Mouse (Mus musculus) thymus, adult 2 months (tissue): ENCODE results near the gene Plch2. TPM values are rescaled to one million over a fixed set of nuclear protein-coding genes. Genes with fewer than 3 reads are reported as not detected.

Experiments
- DNase-seq: peaks from one replicate; pipeline ENCODE4 v3.0.0; 2021
- H3K27ac ChIP-seq: fragments of 200-500 bp; 2 replicates; pipeline ENCODE4 v1.5.1; 2012; ENCODE audit warnings: low read length, control low read depth; ENCODE audit not compliant: control insufficient read depth, insufficient read depth
- H3K27me3 ChIP-seq: fragments of 200-500 bp; 2 replicates; pipeline ENCODE4 v1.6.1; 2012; ENCODE audit warnings: mild to moderate bottlenecking, low read length, moderate library complexity, mixed read lengths; ENCODE audit not compliant: control insufficient read depth, insufficient read depth
- H3K36me3 ChIP-seq: fragments of 200-500 bp; 2 replicates; pipeline ENCODE4 v1.6.1; 2012; ENCODE audit warnings: mild to moderate bottlenecking, low read length, moderate library complexity; ENCODE audit not compliant: control insufficient read depth, insufficient read depth
- H3K4me1 ChIP-seq: fragments of 200-500 bp; replicated peaks from 2 replicates; pipeline ENCODE4 v1.6.1; 2012; ENCODE audit warnings: low read length; ENCODE audit not compliant: control insufficient read depth, insufficient read depth
- H3K4me3 ChIP-seq: fragments of 200-500 bp; 2 replicates; pipeline ENCODE4 v1.5.1; 2012; ENCODE audit warnings: mild to moderate bottlenecking, low read length, control low read depth, moderate library complexity; ENCODE audit not compliant: control insufficient read depth, insufficient read depth
- CTCF ChIP-seq: fragments of 200-500 bp; IDR thresholded peaks from 2 replicates; pipeline ENCODE4 v1.5.1; 2012; ENCODE audit warnings: mild to moderate bottlenecking, control low read depth, low read length, moderate library complexity, borderline replicate concordance; ENCODE audit not compliant: control insufficient read depth, poor library complexity, insufficient read depth; ENCODE audit errors: extremely low read depth
- POLR2A ChIP-seq: fragments of 200-500 bp; IDR thresholded peaks from 2 replicates; pipeline ENCODE4 v1.6.1; 2012; ENCODE audit warnings: mild to moderate bottlenecking, low read length, control low read depth, moderate library complexity; ENCODE audit not compliant: control insufficient read depth, poor library complexity, insufficient read depth; ENCODE audit errors: extremely low read depth
- WGBS: fragments of 180-500 bp; shearing (Covaris S2); methylation state at CpG from one replicate; pipeline ENCODE4 v1.1.7; 2018; 5-methylcytosine and 5-hydroxymethylcytosine counted together
- polyA plus RNA-seq: library from polyadenylated mRNA; depleted of rRNA; stranded (reverse); fragments of >200 nt; gene quantifications from 2 replicates; pipeline ENCODE4 v1.2.3, GENCODE M21; 2012; rRNA removed

The Plch2 gene
- polyA plus RNA-seq: 7.6 and 10.0 TPM in 2 replicates

GRCm38 (mm10) chr4:155056724-155057123 lies at the start of gene Plch2:
TSS of gene Plch2 (minus strand) at chr4:155056784.
- DNase-seq: no peak
- Histone ChIP-seq H3K36me3 (no peaks in the 10 kb centered on the region), H3K27me3 (no peaks in the 10 kb centered on the region), H3K27ac (no peak within 1 kb of the TSS), H3K4me1 (peaks cover 11% of the 10 kb centered on the region), H3K4me3 (no peak within 1 kb of the TSS)
- WGBS: 71% methylated on average over 10 of the region's 10 CpGs
- TF ChIP-seq CTCF (no peak), POLR2A (no peak)

GRCm38 (mm10) chr4:155098572-155098971 lies 42.0 kb upstream of the Plch2 start:
- no peaks in the 10 kb centered on the region for H3K27me3 ChIP-seq
- H3K36me3 ChIP-seq: no peaks in the 10 kb centered on the region
- no peaks in the 10 kb centered on the region for H3K4me1 ChIP-seq
- TF ChIP-seq POLR2A: no peak
- no peak for TF ChIP-seq CTCF
- 93% methylated on average over 4 of the region's 4 CpGs for WGBS
- DNase-seq: no peak
- no peak overlapping the region for H3K27ac ChIP-seq
- H3K4me3 ChIP-seq: no peak overlapping the region

GRCm38 (mm10) chr4:155097452-155097851 lies 40.9 kb upstream of the Plch2 start:
- Histone ChIP-seq H3K4me1 (no peaks in the 10 kb centered on the region), H3K4me3 (no peak overlapping the region)
- TF ChIP-seq CTCF: no peak
- no peak for TF ChIP-seq POLR2A

GRCm38 (mm10) chr4:155095967-155096366 lies 39.4 kb upstream of the Plch2 start:
- TF ChIP-seq POLR2A (no peak), CTCF (no peak)
- H3K4me1 ChIP-seq: no peaks in the 10 kb centered on the region
- no peaks in the 10 kb centered on the region for H3K36me3 ChIP-seq
- DNase-seq: no peak
- WGBS: 93% methylated on average over 8 of the region's 8 CpGs
- H3K4me3 ChIP-seq: no peak overlapping the region
- no peaks in the 10 kb centered on the region for H3K27me3 ChIP-seq
- H3K27ac ChIP-seq: no peak overlapping the region

More at GRCm38 (mm10) chr4:155097452-155097851, 40.9 kb upstream of the Plch2 start:
- Histone ChIP-seq H3K36me3 (no peaks in the 10 kb centered on the region), H3K27me3 (no peaks in the 10 kb centered on the region), H3K27ac (no peak overlapping the region)
- 91% methylated on average over 6 of the region's 6 CpGs for WGBS
- DNase-seq: no peak

- H3K27ac ChIP-seq: no peak overlapping the region
Measured at GRCm38 (mm10) chr4:155095238-155095900, 38.8 kb upstream of the Plch2 start.

GRCm38 (mm10) chr4:155094565-155094964 lies 38.0 kb upstream of the Plch2 start:
- TF ChIP-seq CTCF (peak; percentile 88; the same call in 1 of the 2 replicates), POLR2A (no peak)
- Histone ChIP-seq H3K27me3 (no peaks in the 10 kb centered on the region), H3K4me1 (no peaks in the 10 kb centered on the region), H3K36me3 (no peaks in the 10 kb centered on the region), H3K27ac (no peak overlapping the region), H3K4me3 (no peak overlapping the region)
- DNase-seq: peak; percentile 68
- 78% methylated on average over 3 of the region's 3 CpGs for WGBS

More at GRCm38 (mm10) chr4:155095238-155095900, 38.8 kb upstream of the Plch2 start:
- Histone ChIP-seq H3K27me3 (no peaks in the 10 kb centered on the region), H3K36me3 (no peaks in the 10 kb centered on the region), H3K4me1 (no peaks in the 10 kb centered on the region), H3K4me3 (no peak overlapping the region)
- peak; percentile 72 for DNase-seq
- TF ChIP-seq CTCF: peak; percentile 92
- 0 out of 2 replicates have a peak, but pooled peaks have one; percentile 27 for TF ChIP-seq POLR2A
- 50% methylated on average over 8 of the region's 8 CpGs for WGBS
